Mouse (Mus musculus) liver, embryonic 16.5 days (tissue): ENCODE results near the gene Ikzf3. TPM values are rescaled to one million over a fixed set of nuclear protein-coding genes. Genes with fewer than 3 reads are reported as not detected.
A peak's percentile ranks its signal among the peaks of the same experiment; 100 is the strongest.

ENCODE experiments used
- ATAC-seq: fragments of 200-750 bp; cut with Nextera tagmentation; 2 replicates; pipeline ENCODE4 v1.8.0; 2017; ENCODE audit warnings: low read depth, mild to moderate bottlenecking, moderate number of reproducible peaks, moderate library complexity
- H3K27ac ChIP-seq: fragments of 300-500 bp; sonication (generic); 2 replicates; pipeline ENCODE4 v1.5.1; 2014; ENCODE audit warnings: mild to moderate bottlenecking, low read length
- H3K27me3 ChIP-seq: fragments of 300-500 bp; sonication (generic); 2 replicates; pipeline ENCODE4 v1.6.1; 2014; ENCODE audit warnings: low read depth, low read length, mixed read lengths; ENCODE audit not compliant: control insufficient read depth, insufficient read depth
- H3K36me3 ChIP-seq: fragments of 300-500 bp; sonication (generic); 2 replicates; pipeline ENCODE4 v1.6.1; 2014; ENCODE audit warnings: mild to moderate bottlenecking; ENCODE audit not compliant: control insufficient read depth, insufficient read depth
- H3K4me1 ChIP-seq: fragments of 300-500 bp; sonication (generic); 2 replicates; pipeline ENCODE4 v1.6.1; 2014; ENCODE audit warnings: low read depth, low read length, mixed read lengths; ENCODE audit not compliant: control insufficient read depth
- H3K4me2 ChIP-seq: fragments of 300-500 bp; sonication (generic); 2 replicates; pipeline ENCODE4 v1.6.1; 2014; ENCODE audit warnings: low read depth, low read length, mixed read lengths
- H3K4me3 ChIP-seq: fragments of 300-500 bp; sonication (generic); 2 replicates; pipeline ENCODE4 v1.5.1; 2014; ENCODE audit warnings: low read depth, mild to moderate bottlenecking, low read length
- H3K9ac ChIP-seq: fragments of 300-500 bp; sonication (generic); 2 replicates; pipeline ENCODE4 v1.6.1; 2014; ENCODE audit warnings: low read depth, low read length
- H3K9me3 ChIP-seq: fragments of 300-500 bp; sonication (generic); replicated peaks from 2 replicates; pipeline ENCODE4 v1.6.1; 2016; ENCODE audit warnings: low read length; ENCODE audit not compliant: control insufficient read depth
- WGBS: fragments of 180-500 bp; shearing (Covaris S2); extraction: QIAGEN DNeasy Blood & Tissue Kit; methylation state at CpG from one replicate; pipeline ENCODE4 v1.1.7; 2014; ENCODE audit not compliant: insufficient replicate concordance; 5-methylcytosine and 5-hydroxymethylcytosine counted together
- polyA plus RNA-seq: library from polyadenylated mRNA; unstranded; fragments of >200 nt; fragmentation: Nextera tagmentation; extraction: Ambion mirVana; gene quantifications from 2 replicates; pipeline ENCODE4 v1.2.1, GENCODE M21; 2015

Gene Ikzf3
- polyA plus RNA-seq, 1 experiment from 2014 or later: 0.19 TPM

- Histone ChIP-seq H3K36me3 (0 out of 2 replicates have a peak, but pooled peaks cover 3% of the 10 kb centered on the region), H3K27me3 (peaks cover 32% of the 10 kb centered on the region), H3K9me3 (no peaks in the 10 kb centered on the region), H3K27ac (peak overlapping the region; percentile 85), H3K9ac (peak overlapping the region; percentile 46), H3K4me2 (peak overlapping the region; percentile 56), H3K4me3 (peak overlapping the region; percentile 55), H3K4me1 (no peaks in the 10 kb centered on the region; the same call in none of the 2 replicates)
- ATAC-seq: peak; percentile 57
- WGBS: 38% methylated on average over 13 of the region's 13 CpGs
Measured at GRCm38 (mm10) chr11:98448191-98448790, 97.5 kb downstream of the Ikzf3 start.

- Histone ChIP-seq H3K9me3 (no peaks in the 10 kb centered on the region), H3K27me3 (peaks cover 32% of the 10 kb centered on the region), H3K36me3 (0 out of 2 replicates have a peak, but pooled peaks cover 3% of the 10 kb centered on the region), H3K4me3 (peak overlapping the region; percentile 55), H3K27ac (peak overlapping the region; percentile 85), H3K9ac (peak overlapping the region; percentile 46), H3K4me1 (no peaks in the 10 kb centered on the region; the same call in none of the 2 replicates), H3K4me2 (no peak overlapping the region)
- 14% methylated on average over 7 of the region's 7 CpGs for WGBS
- no peak for ATAC-seq
Measured at GRCm38 (mm10) chr11:98447475-98447834, 98.4 kb downstream of the Ikzf3 start.

- Histone ChIP-seq H3K4me1 (no peaks in the 10 kb centered on the region; the same call in none of the 2 replicates), H3K4me3 (peak overlapping the region; percentile 55), H3K9me3 (no peaks in the 10 kb centered on the region), H3K36me3 (0 out of 2 replicates have a peak, but pooled peaks cover under 1% of the 10 kb centered on the region), H3K27ac (peak overlapping the region; percentile 85), H3K27me3 (peaks cover 32% of the 10 kb centered on the region), H3K4me2 (no peak overlapping the region), H3K9ac (peak overlapping the region; percentile 46; the same call in 1 of the 2 replicates)
- ATAC-seq: peak; percentile 82
- 7% methylated on average over 33 of the region's 33 CpGs for WGBS
Measured at GRCm38 (mm10) chr11:98446562-98447474, 99.0 kb downstream of the Ikzf3 start.

- no peaks in the 10 kb centered on the region for H3K36me3 ChIP-seq
- H3K4me3 ChIP-seq: peak within 1 kb of the TSS; percentile 55
- H3K4me1 ChIP-seq: no peaks in the 10 kb centered on the region; the same call in none of the 2 replicates
- H3K27me3 ChIP-seq: peaks cover 32% of the 10 kb centered on the region
- H3K9ac ChIP-seq: peak within 1 kb of the TSS; percentile 46; the same call in 1 of the 2 replicates
- H3K27ac ChIP-seq: peak within 1 kb of the TSS; percentile 85
- peak; percentile 26; the same call in 1 of the 2 replicates for ATAC-seq
- 17% methylated on average over 5 of the region's 5 CpGs for WGBS
- no peaks in the 10 kb centered on the region for H3K9me3 ChIP-seq
- no peak within 1 kb of the TSS for H3K4me2 ChIP-seq
Measured at GRCm38 (mm10) chr11:98446213-98446561, 99.6 kb downstream of the Ikzf3 start, which contains the start of gene Grb7. Gene Grb7 (plus strand): TSS chr11:98446394.

- no peak overlapping the region for H3K4me2 ChIP-seq
- peak overlapping the region; percentile 79 for H3K27ac ChIP-seq
- H3K36me3 ChIP-seq: no peaks in the 10 kb centered on the region
- no peak for ATAC-seq
- peaks cover 32% of the 10 kb centered on the region for H3K27me3 ChIP-seq
- H3K9me3 ChIP-seq: no peaks in the 10 kb centered on the region
- H3K4me3 ChIP-seq: no peak overlapping the region
- no peaks in the 10 kb centered on the region; the same call in none of the 2 replicates for H3K4me1 ChIP-seq
- 37% methylated on average over 4 of the region's 4 CpGs for WGBS
- H3K9ac ChIP-seq: 0 out of 2 replicates have a peak overlapping the region, but pooled peaks have one; percentile 13
Measured at GRCm38 (mm10) chr11:98445679-98446078, 100.2 kb downstream of the Ikzf3 start.

GRCm38 (mm10) chr11:98445238-98445637, 100.6 kb downstream of the Ikzf3 start:
- no peak overlapping the region for H3K9ac ChIP-seq

GRCm38 (mm10) chr11:98443688-98444087, 102.1 kb downstream of the Ikzf3 start:
- no peak for ATAC-seq
- no peak overlapping the region for H3K9ac ChIP-seq
- H3K4me3 ChIP-seq: no peak overlapping the region
- no peaks in the 10 kb centered on the region for H3K36me3 ChIP-seq
- no peaks in the 10 kb centered on the region; the same call in 1 of the 2 replicates for H3K4me1 ChIP-seq
- WGBS: 76% methylated on average over 1 of the region's 1 CpGs
- no peaks in the 10 kb centered on the region for H3K9me3 ChIP-seq
- no peak overlapping the region for H3K27ac ChIP-seq
- H3K4me2 ChIP-seq: no peak overlapping the region
- H3K27me3 ChIP-seq: peaks cover 27% of the 10 kb centered on the region

More at GRCm38 (mm10) chr11:98445238-98445637, 100.6 kb downstream of the Ikzf3 start:
- Histone ChIP-seq H3K4me1 (no peaks in the 10 kb centered on the region; the same call in 1 of the 2 replicates), H3K36me3 (no peaks in the 10 kb centered on the region), H3K27ac (peak overlapping the region; percentile 79), H3K4me2 (no peak overlapping the region), H3K4me3 (no peak overlapping the region), H3K27me3 (peaks cover 32% of the 10 kb centered on the region), H3K9me3 (no peaks in the 10 kb centered on the region)
- no peak for ATAC-seq
- 20% methylated on average over 1 of the region's 1 CpGs for WGBS

GRCm38 (mm10) chr11:98438331-98439158, 107.3 kb downstream of the Ikzf3 start, which contains the start of gene Mien1:
Gene Mien1 (minus strand): TSS chr11:98438991.
- Histone ChIP-seq H3K4me3 (peak within 1 kb of the TSS; percentile 83), H3K9ac (peak within 1 kb of the TSS; percentile 71), H3K36me3 (no peaks in the 10 kb centered on the region), H3K27ac (peak within 1 kb of the TSS; percentile 79), H3K9me3 (no peaks in the 10 kb centered on the region), H3K4me1 (peaks cover 5% of the 10 kb centered on the region; the same call in 1 of the 2 replicates), H3K27me3 (no peaks in the 10 kb centered on the region), H3K4me2 (peak within 1 kb of the TSS; percentile 93)
- ATAC-seq: peak; percentile 84
- WGBS: 2% methylated on average over 43 of the region's 43 CpGs
